Mouse (Mus musculus) urinary bladder, adult 2 months (tissue): Measurements from ENCODE around the gene Parp1. TPM values are rescaled to one million over a fixed set of nuclear protein-coding genes. Genes with fewer than 3 reads are reported as not detected.
A peak's percentile ranks its signal among the peaks of the same experiment; 100 is the strongest.

Experiments used
- DNase-seq: peaks from one replicate; pipeline ENCODE4 v3.0.0; 2022; ENCODE audit warnings: low spot score
- polyA plus RNA-seq: library from polyadenylated mRNA; depleted of rRNA; stranded (reverse); fragments of >200 nt; gene quantifications from 2 replicates; pipeline ENCODE4 v1.2.3, GENCODE M21; 2012; rRNA removed

Parp1 gene
- polyA plus RNA-seq: 43.7 and 45.7 TPM in 2 replicates

DNA sequence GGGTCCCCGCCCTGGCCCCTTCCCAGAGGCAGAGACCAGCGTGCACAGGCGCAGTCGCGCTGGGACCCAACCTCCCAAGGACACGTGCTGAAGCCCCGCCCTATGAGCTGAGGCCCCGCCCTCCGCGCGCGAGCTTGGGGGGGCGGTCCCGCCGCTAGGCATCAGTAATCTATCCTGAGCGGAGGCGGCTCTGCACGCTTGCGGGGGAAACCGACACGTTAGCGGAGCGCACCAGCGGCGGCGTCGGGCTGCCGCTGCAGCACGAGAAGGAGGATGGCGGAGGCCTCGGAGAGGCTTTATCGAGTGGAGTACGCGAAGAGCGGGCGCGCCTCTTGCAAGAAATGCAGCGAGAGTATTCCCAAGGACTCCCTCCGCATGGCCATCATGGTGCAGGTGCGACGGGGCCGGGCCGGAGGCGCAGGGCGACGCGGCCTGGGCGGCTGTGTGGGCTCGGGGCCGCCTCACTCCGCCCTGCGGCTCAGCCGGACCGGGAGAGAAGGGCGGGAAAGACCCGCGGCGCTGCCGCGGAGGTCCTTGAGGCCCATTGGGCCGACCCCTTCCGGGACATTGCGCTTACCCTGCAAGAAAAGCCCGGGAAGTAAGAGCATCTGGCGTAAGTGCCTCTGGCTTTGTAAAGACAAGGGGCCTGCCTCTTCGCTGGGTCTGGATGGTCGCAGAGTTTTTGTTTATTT, at the start of gene Parp1:
Gene Parp1 (plus strand): TSS at position 164 of the 692 bp plus-strand sequence.
- DNase-seq: peak; percentile 89

DNA sequence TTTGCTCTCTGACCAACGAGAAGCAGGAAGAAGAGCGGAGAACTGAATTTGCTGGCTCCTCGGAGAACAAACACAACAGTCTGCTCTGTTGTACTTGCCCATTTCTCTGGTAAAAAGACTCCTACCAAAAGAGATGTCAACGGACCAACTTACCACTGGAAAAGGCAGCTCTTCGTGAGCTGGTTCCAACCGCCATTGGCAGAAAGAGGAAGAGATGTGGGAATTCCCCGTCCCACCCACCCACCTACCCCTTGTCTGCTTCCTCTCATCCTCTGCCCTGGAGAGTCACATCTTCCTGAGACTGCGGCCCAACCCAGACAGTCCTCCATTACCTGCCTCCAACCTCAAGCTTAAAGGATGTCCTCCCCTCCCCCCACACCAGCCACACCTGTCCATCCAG, 49.2 kb upstream of the Parp1 start:
- DNase-seq: no peak

DNA sequence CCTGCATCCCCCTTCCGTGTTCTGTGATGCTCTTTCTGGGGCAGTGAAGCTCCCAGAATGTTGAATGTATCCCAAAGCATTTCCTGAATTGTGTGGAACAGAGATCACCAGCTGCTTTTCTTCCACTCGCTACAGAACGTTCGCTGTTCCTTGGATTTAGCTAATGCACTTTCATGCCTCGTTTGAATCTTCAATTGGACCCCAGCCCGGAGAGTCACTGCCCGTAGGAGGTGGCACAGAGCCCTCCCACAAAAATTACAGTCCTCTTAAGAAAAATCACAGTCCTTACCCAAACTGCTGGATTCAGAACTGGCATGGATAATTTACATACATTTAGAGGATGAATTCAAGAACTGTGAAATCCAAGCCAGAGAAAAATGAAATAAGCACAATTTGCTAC, 48.5 kb upstream of the Parp1 start:
- DNase-seq: no peak

DNA sequence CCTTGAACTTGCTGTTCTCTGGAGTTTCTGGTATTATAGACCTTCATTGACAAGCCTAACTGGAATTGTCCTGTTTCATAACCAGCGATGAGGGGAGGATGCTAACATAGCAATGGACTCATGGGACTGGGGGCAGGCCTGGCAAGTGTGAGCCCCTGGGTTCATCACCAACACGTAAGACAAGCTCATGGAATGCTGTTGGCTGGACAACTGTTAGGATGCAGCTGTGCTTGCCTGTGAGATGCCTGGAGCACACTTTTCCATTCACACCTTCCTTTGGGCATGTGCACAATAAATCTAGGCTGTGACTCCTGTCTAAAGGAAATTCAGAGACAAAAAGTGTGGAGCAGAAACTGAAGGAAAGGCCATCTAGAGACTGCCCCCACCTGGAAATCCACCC, 45.4 kb upstream of the Parp1 start:
- DNase-seq: no peak

DNA sequence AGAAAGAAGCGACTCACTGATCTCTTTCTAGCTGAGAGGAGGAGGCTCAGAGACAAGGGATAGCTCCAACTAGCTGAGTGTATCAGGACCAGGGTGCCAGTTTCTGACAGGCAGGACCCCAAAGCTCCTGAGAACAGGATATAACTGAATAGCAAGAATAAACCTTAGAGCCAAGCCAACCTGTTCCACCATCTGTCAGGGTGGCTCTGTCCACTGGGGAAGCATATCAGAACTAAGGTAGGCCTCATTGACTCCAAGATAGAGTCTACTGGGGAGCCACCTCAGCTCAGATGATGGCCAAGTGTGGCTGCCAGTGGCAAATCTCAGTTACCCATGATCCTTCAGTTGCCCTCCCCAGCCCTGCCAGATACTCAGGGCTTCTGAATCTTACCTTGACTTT, 43.4 kb upstream of the Parp1 start:
- no peak for DNase-seq

DNA sequence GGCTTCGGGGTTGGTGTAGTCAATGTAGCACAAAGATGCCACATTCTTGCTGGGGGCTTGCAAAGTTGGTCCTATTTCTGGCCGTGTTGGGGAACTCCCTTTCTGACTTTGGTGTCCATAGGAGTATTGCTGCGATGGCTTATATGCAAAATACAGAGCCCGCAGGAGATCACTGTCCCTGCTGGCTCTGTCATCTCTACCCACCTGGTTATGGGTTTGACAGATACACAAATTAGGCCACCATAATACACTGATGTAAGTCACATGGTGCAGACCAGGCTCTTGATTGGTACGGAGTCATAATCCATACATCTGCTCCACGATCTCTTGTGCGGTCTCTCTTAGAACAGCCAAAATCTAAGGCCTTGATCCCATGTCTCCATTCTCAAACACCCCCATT, 38.9 kb upstream of the Parp1 start:
- no peak for DNase-seq

DNA sequence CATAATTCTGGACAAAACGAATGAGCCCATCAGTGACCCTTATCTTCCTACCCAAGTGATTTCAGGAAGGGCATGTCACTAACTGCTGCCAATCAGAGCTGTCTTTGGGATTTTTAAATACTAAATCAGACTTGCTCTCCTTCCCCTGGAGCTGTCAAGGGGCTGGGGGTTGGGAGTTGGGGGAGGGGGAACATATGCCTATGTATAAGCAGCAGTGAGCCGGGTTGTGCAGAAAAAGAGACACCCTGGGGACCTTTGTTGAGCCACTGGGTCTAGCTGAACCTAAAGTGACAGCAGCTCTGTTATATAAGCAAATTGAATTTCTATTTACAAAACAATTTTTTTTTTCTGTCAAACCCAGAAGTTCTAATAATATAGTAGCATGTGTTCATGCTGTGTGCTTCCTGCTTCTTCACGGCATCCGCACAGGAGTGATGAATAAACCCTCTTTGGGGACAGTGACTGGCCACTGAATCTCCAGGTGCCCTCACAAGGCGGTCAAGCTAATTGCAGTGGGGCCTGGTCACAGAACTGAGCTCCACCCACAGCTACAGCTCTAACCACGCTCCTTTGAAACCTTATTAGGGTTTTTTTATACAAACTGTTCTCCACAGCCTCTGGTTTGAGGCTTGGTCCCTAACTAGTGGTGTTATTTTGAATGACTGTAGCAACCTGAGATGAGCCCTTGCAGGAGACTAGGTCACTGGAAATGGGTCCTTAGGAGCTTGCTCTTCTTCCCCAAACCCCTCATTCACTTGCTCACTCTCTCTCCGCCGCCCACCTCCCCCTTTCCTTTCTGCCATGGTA, 38.1 kb upstream of the Parp1 start:
- no peak for DNase-seq

DNA sequence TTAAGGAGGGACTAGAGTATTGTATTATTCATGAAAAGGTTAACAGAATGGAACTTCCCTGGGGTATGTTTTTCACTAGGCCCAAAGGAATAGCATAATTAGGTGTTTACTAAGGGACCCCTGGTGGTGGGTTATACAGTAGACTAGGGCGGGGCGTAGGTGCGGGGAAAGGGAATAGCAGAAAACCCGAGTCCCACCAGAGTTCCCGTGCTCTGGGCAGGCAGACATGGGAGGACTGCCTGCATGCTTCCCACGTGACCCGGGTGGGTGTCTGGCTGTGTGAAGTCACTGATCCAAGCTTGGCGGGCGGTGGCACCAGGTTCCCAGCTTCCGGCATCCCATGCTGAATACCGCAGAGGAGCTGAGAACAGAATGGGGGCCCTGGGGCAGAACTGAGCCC, 36.1 kb upstream of the Parp1 start:
- no peak for DNase-seq

DNA sequence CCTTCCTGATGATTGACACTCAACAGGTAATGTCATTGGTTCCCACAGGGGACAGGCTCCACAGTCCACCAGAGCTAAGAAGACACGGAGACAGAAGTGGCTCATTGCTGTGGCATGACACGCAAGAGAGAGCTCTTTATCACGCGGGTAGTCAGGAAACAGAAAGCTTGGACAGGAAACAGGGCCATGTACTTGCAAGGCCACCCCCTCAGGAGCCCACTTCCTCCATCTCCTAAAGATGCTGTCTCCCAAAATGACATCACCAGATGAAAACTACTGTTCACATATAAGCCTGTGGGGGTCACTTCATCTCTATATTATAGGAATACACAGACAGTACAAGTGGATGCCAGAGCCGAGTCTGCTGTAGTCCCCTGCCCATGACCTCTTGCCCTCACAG, 32.0 kb upstream of the Parp1 start:
- DNase-seq: no peak

DNA sequence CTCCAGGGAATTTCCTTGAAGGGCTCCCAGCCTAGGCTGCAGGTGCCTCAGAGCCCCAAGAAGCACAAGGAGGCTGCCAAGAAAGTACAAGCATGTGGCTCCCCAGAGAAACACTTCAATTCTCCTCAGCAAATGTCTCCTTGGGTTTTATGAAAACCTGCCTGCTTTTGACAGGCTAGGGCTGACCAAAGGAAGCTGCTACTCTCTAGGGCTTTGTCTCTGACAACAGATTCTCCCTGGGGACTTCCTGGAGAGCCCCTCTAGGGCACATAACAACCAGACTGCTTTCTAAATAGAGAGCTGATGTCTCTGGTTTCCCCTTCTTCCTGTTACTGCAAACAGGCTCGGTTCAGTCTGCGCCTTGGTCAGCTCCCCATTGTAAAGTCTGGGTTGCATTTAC, 27.5 kb upstream of the Parp1 start:
- no peak for DNase-seq

DNA sequence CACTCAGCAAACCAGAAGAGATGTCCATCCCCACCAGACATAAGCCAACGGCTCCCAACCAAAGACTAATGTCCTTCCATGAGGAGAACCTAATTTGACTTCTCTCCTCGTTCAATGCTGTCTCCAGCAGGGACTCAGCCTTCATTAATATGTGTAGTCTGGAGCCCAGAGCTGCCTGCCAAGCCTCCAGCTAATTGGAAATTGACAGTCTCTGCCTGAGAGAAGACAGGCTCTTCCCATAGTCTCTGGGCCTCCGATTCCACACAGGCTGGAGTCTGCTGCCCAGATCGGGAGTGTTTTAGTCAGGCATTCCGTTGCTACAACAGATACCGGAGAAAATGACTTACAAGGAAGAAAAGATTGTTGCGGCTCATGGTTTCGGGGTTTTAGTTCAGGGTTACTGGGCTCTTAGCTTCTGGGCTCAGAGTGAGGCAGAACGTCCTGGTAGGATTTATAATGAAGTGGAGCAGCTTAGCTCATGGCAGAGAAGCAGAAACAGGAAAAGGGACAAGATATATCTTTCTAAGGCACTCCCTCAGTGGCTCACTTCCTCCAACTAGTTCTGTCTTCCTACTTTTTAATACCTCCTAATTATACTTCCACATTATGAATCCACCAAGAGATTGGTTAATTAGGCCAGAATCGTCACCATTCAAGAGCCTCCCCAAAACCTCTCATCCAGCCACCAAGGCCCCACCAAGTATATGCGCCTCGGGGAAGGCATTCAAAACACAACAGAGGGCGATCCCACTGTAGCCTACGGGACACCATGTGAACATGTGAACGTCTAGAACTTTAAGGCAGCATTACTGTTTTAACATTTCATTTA, 26.6 kb upstream of the Parp1 start:
- no peak for DNase-seq

DNA sequence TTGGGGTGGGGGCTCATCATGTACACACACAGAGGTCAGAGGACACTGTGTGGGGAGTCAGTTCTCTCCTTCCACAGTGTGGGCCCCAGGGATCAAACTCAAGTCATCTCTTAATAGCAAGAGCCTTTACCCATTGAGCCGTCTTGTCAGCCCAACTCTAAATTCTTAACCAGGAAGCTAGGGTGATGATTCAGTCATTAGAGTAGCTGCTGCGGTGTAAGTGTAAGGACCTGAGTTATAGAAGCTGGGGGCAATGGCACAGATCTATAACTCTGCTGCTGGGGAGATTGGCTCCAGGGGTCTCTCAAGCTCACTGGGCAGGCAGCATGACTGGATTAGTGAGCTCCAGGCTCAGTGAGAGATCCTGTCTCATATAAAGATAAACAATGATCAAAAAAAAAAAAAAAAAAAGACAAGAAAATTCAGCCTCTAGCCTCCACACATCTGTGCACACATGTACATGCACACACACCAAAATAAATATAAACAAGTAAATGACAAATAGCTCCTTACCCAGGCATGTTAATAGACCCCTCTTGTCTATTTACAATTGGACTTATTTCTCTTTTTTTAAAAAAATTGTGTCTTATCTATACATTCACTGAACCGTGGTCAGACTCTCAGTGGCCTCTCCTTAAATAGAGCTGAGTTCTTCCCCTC, 25.9 kb upstream of the Parp1 start:
- DNase-seq: no peak

DNA sequence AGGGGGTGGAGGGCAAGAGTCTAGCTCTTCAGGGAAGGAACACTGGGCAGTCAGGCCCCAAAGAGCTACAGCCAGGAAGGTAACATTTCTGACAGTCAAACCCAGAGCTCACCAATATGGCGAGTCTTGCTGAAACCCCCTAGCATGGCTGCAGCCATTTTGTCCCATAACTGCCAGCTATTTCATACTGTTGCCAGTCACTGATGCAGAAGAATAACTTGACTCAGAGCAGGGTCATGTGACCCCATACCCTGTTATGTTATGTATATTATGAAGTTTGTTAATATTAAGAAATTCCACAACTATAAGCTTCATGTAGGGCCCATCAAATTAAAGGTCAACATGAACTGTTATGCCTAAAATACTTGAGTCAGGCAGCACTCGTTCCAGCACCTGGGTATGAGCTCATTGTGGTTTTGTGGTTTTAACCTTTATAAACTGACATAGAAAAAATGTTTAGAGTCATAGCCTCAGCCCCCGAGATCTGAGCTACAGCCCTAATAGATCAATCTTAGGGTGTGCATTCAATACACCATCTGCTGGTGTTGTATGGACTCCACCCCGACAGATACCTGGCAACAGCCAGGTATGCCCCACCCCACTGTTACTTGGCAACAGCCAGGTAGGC, 22.7 kb upstream of the Parp1 start:
- DNase-seq: no peak

DNA sequence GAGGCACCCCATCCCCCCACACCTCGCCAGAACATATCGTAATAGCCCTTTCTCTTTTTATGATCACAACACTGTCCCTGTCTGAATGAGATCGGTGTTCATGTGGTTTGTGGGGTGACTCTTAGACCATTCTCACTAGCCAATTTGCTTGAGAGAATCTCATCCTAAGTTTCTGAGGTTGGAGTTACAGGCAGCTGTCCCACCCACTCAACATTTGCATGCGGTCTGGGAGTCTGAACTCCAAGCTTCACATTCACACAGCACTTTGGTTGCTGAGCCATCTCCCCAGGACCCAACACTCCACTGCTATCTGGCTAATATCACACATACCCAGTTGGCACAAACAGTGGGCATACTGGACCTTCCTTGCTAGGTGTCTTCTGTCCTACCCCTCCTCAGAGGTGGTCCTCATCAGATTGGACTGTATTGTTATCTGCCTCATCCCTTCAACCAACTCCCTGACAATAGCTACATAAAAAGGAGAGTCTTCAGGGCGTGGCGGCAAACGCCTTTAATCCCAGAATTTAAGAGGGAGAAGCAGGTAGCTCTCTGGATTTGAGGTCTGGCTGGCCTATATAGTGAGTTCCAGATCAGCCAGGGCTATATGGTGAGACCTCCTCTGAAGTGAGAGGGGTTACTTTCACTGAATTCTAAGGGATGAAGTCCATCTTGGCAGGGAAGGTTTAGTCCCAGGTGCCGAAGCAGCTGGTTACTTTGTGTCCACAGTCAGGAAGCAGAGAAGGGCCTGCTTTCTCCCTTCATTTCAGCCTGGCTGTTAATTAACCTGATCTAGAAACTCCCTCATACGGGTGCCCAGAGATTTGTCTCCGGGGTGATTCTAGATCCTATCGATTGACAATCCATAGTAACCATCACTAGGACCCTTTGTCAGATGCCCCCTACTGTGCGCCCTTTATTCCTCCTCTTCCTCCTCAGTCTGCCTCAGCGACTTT, 21.6 kb upstream of the Parp1 start:
- no peak for DNase-seq

DNA sequence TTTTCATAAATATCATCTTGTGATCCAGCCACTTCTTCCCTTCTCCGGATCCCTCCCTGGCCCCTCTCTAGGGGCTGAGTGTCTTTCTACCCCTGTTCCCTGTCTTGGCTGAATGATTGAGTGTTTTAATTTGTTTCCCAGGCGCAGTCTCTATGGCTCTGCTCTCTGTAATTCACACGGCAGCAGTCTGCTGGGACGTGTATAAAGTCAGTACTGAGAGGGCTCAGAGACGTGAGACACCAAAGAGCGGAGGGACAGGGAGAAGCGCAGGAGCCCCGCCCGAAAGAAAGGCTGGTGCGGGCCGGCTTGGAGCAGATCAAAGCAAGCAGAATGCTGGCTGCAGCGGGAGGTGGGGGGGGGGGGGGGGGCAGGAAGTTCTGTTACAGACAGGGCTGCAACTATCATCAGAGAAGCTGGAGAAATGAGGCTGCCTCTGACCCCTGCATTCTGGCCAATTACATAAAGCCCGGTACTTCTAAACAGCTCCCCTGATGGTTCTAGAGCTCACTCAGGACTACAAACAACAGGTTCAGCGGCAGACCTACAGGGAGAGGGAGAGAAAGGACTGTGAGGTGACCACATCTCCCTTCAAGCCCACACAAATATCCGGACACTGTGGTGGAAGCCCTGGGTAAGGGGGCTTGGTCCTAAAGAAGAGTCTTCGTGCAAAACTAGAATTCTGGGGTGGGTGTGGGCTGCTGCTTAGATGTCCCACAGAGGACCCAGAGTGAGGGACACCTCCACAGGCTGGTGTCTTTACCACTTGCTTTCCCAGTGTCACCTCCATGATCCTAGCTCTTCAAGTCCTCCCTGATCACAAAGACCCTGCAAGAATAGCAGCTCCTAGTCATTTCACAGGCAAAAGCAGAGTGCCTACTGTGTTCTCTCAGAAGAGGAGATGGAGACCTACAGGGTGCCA, 20.7 kb upstream of the Parp1 start:
- DNase-seq: no peak

DNA sequence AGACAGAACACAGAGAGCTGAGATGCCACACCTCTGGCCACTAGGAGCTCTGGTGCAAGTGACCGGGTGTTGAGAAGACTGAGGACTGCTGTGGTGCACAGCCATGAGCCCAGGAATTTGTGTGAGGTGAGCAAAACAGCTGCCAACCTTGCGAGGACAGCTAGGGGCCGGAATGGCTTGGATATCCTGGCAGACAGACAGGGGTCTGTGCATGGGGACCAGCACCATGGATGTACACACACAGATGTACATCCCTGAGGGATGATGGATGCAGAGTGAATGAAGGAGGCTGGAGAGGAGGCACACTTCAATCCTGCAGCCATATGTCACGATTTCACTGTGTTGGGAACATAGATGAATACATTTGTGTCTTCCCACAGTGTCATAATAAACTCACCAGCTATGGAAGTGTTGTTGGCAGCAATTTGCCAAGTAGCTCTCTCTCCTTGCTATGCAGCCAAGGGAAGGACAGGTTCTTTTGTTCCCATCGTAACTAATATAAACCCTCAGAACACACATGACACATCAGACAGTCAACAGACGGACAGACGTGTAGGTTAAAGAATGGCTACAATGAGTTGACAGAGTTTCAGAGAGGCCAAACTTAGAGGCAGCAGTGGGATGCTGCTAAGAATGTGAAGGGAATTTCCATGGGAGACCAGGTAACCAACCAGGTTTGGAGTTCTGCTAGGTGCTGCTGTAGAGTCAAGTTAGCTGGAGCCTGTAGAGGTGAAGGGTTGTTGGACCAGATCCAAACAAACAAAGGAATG, 19.0 kb upstream of the Parp1 start:
- DNase-seq: no peak

DNA sequence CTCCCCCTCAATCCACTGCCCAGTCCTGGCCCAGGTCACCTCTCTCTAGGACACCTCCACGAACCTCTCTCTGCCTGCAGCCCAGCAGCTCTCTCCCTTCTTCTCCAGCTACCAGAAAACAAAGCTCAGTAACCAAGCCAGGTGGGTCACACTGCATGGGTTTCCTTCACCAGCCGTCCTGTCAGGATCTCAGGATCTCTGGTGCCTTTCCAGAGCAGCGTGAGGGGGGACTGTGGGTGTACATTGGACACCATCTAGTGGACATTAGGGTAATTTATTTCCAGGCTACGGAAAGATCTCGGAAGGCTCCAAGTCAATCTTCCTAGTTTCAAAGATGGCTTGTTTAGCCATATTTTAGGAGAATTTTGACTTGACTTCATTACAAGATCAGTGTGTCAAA, 18.0 kb upstream of the Parp1 start:
- DNase-seq: no peak

DNA sequence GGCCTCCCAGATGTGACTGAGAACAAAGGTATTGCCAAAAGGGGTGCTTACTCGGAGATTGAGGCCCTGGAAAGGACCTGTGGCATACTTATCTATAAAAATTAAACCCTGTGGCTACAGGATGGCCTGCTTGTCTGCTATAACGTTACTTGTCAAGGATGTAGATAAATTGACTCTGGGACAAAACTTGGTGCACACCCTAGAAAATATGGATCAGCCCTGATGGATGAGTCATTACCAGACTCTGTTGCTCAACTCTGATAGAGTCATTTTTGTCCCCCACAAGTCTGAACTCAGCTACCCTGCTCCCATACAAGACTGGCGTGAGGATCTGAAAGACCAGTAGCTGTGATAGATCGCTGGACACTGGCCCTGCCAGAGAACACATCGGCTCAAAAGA, 11.8 kb upstream of the Parp1 start:
- DNase-seq: no peak

DNA sequence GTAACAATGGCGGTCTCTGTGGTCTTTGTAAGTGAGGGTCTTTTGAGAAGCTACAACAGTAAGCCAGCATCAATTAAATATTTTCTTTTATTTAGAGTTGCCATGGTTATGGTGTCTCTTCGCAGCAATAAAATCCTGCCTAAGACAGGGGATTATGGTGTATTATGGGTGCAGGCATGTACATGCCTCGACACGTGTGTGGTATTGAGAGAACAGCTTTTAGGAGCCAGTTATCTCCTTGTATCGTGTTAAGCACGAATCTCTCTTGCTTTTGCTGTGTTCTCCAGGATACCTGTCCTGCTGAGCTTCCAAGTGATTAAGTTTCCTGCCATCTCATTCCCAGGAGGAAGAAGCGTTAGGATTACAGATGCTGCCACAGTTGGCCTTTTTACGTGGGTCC, 9.3 kb upstream of the Parp1 start:
- no peak for DNase-seq
